Mouse (Mus musculus) CH12F3 (cell line): ENCODE results near the gene Ralb.

ENCODE experiments used
- in situ Hi-C: fragments of 300-500 bp; cut with MboI; formaldehyde crosslinking; loops from 2 replicates; pipeline ENCODE4 v1.14.3; 2020; ENCODE audit warnings: low sequenced_read_pairs

The Ralb gene

GRCm38 (mm10) chr1:119504260-119505062 lies at the start of gene Ralb:
Ralb (minus strand) TSS chr1:119504794.
- in situ Hi-C loops, result no loop called here

- in situ Hi-C loops, result no loop called here
These were observed 47.1 kb upstream of the Ralb start for GRCm38 (mm10) chr1:119551651-119552050.

GRCm38 (mm10) chr1:119550064-119550463 lies 45.5 kb upstream of the Ralb start:
- in situ Hi-C loops, result no loop called here

GRCm38 (mm10) chr1:119549327-119549689 lies 44.7 kb upstream of the Ralb start:
- in situ Hi-C loops, result no loop called here

- in situ Hi-C loops, result no loop called here
These were observed 44.2 kb upstream of the Ralb start for GRCm38 (mm10) chr1:119548668-119549326.

- in situ Hi-C loops, result no loop called here
These were observed 41.9 kb upstream of the Ralb start for GRCm38 (mm10) chr1:119546490-119546889.

GRCm38 (mm10) chr1:119545671-119546070 lies 41.1 kb upstream of the Ralb start:
- in situ Hi-C loops, result no loop called here

GRCm38 (mm10) chr1:119545164-119545563 lies 40.6 kb upstream of the Ralb start:
- in situ Hi-C loops, result no loop called here

GRCm38 (mm10) chr1:119544611-119545155 lies 40.1 kb upstream of the Ralb start:
- in situ Hi-C loops, result no loop called here

- in situ Hi-C loops, result no loop called here
These were observed 38.7 kb upstream of the Ralb start for GRCm38 (mm10) chr1:119543316-119543715.

- in situ Hi-C loops, result no loop called here
These were observed 37.0 kb upstream of the Ralb start for GRCm38 (mm10) chr1:119541570-119541969.

GRCm38 (mm10) chr1:119540836-119541557 lies 36.4 kb upstream of the Ralb start:
- in situ Hi-C loops, result no loop called here

GRCm38 (mm10) chr1:119539252-119539651 lies 34.7 kb upstream of the Ralb start:
- in situ Hi-C loops, result no loop called here

- in situ Hi-C loops, result no loop called here
These were observed 33.1 kb upstream of the Ralb start for GRCm38 (mm10) chr1:119537651-119538050.

GRCm38 (mm10) chr1:119536122-119536521 lies 31.5 kb upstream of the Ralb start:
- in situ Hi-C loops, result no loop called here

GRCm38 (mm10) chr1:119534341-119534740 lies 29.7 kb upstream of the Ralb start:
- in situ Hi-C loops, result no loop called here

GRCm38 (mm10) chr1:119533093-119533805 lies 28.7 kb upstream of the Ralb start:
- in situ Hi-C loops, result no loop called here

- in situ Hi-C loops, result no loop called here
These were observed 27.6 kb upstream of the Ralb start for GRCm38 (mm10) chr1:119532165-119532564.

GRCm38 (mm10) chr1:119530941-119531340 lies 26.3 kb upstream of the Ralb start:
- in situ Hi-C loops, result no loop called here

- in situ Hi-C loops, result no loop called here
These were observed 21.3 kb upstream of the Ralb start, which contains the start of gene Tmem185b for GRCm38 (mm10) chr1:119525689-119526591. Tmem185b (plus strand) TSS chr1:119526160.
